Mouse (Mus musculus): Measurements from ENCODE around the gene Acat1. TPM values are rescaled to one million over a fixed set of nuclear protein-coding genes. Genes with fewer than 3 reads are reported as not detected.

Acat1 gene
- polyA plus RNA-seq, 1 experiment = 80.2 TPM

DNA sequence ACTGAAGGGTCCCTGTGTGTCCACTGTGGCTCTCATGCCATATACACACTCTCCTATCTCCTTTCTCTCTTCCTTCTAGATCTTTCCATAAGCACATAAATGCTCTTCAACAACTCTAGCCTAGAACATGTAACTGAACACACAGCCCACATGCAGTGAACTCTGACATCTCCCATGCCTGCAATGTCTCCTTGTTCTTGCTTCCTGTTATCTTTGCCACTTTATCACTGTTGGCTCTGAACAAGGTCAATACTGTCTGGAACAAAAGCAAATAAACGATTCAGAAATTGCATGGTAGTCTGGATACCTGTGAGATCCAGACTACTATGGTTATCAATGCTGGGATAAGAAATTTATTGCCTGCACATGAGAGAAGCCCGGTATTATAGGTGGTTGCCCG, 6.3 kb downstream of the Acat1 start:
- H3K27me3 ChIP-seq (ENCODE audit: control insufficient read depth, insufficient read depth, low read length) = no peaks in the 10 kb centered on the region
- H3K4me1 ChIP-seq (ENCODE audit: control insufficient read depth, insufficient read depth, low read length) = peaks cover 9% of the 10 kb centered on the region
- no peak for DNase-seq
- TF ChIP-seq POLR2A (IDR thresholded peaks at IDR 0.05; ENCODE audit: borderline replicate concordance, insufficient read depth, low read length) (no peak), CTCF (IDR thresholded peaks at IDR 0.05; ENCODE audit: borderline replicate concordance, insufficient read depth, low read depth, low read length) (no peak)
- WGBS = 82% methylated on average over 3 of the region's 3 CpGs
- no peak overlapping the region for H3K27ac ChIP-seq (ENCODE audit: insufficient read depth, low read length)
- no peak overlapping the region for H3K4me3 ChIP-seq (replicated peaks; ENCODE audit: insufficient read depth, low read depth, low read length)

DNA sequence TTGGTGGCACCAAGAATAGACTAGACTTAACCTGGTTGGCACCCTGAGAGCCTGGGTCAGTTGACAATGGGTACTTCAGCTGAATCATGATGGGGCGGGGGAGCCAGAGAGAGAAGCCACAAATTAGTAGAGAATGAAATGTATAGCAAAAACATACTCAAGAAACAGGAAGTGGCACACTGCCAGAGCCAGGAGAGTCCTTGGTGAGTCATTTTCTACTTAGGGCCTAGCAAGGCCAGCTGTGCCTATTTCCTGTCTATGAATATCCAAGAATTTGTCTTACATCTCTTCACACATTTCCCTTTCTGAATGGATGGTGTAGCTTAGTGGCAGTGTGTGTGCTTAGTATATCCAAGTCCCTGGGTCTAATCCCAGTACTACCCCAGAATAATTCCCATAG, 6.8 kb downstream of the Acat1 start:
- 97% methylated on average over 1 of the region's 1 CpGs for WGBS
- DNase-seq = no peak
- H3K27me3 ChIP-seq (ENCODE audit: control insufficient read depth, insufficient read depth, low read length) = no peaks in the 10 kb centered on the region
- H3K4me3 ChIP-seq (replicated peaks; ENCODE audit: insufficient read depth, low read depth, low read length) = no peak overlapping the region
- no peak overlapping the region for H3K27ac ChIP-seq (ENCODE audit: insufficient read depth, low read length)
- peaks cover 9% of the 10 kb centered on the region for H3K4me1 ChIP-seq (ENCODE audit: control insufficient read depth, insufficient read depth, low read length)
- no peak for TF ChIP-seq CTCF (IDR thresholded peaks at IDR 0.05; ENCODE audit: borderline replicate concordance, insufficient read depth, low read depth, low read length)
- no peak for TF ChIP-seq POLR2A (IDR thresholded peaks at IDR 0.05; ENCODE audit: borderline replicate concordance, insufficient read depth, low read length)

DNA sequence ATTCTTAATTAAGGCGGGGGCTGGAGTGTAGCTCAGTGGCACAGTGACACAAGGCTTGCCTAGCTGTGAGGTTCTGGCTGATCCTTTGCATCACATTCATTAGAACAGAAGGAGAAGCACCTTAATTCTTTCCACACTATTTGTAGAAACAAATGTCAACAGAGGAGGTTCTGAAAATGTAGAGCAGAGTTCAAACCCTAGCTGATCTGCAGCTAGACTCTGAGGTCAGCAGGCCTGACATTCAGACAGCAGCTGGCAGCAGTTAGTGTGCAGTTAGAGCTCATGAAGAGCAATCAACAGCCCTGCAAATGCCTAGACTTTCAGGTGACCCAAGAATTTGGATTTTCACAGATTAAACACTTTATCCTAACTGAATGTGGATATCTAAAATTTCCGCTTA, 8.6 kb downstream of the Acat1 start:
- Histone ChIP-seq H3K4me1 (ENCODE audit: control insufficient read depth, insufficient read depth, low read length) (peaks cover 9% of the 10 kb centered on the region), H3K27me3 (ENCODE audit: control insufficient read depth, insufficient read depth, low read length) (no peaks in the 10 kb centered on the region), H3K27ac (ENCODE audit: insufficient read depth, low read length) (no peak overlapping the region), H3K4me3 (replicated peaks; ENCODE audit: insufficient read depth, low read depth, low read length) (no peak overlapping the region)
- no peak for TF ChIP-seq CTCF (IDR thresholded peaks at IDR 0.05; ENCODE audit: borderline replicate concordance, insufficient read depth, low read depth, low read length)
- TF ChIP-seq POLR2A (IDR thresholded peaks at IDR 0.05; ENCODE audit: borderline replicate concordance, insufficient read depth, low read length) = no peak
- WGBS = 97% methylated on average over 2 of the region's 2 CpGs
- no peak for DNase-seq

DNA sequence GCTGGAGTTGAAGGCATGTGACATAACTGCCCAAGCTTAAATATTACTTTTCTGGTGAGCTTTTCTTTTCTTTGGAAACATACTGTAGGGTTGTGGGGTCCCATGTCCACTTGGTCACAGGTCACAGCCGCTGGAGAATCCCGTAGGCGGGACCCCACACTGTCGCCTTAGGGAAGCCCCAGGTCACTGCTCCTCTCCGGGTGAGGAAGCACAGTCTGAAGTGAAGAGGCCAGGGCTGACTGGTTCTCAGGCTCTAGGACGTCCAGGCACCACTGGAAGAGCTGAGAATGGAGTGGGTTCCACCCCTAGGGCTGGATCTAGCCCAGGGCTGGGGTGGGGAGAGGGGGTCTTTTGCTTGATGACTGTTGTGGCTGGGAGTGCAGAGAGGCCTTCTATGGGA, 11.6 kb downstream of the Acat1 start:
- 72% methylated on average over 6 of the region's 6 CpGs for WGBS
- Histone ChIP-seq H3K27me3 (ENCODE audit: control insufficient read depth, insufficient read depth, low read length) (no peaks in the 10 kb centered on the region), H3K4me3 (replicated peaks; ENCODE audit: insufficient read depth, low read depth, low read length) (no peak overlapping the region), H3K27ac (ENCODE audit: insufficient read depth, low read length) (no peak overlapping the region), H3K4me1 (ENCODE audit: control insufficient read depth, insufficient read depth, low read length) (no peaks in the 10 kb centered on the region; the same call in 1 of the 2 replicates)
- no peak for DNase-seq
- TF ChIP-seq CTCF (IDR thresholded peaks at IDR 0.05; ENCODE audit: borderline replicate concordance, insufficient read depth, low read depth, low read length) = no peak
- no peak for TF ChIP-seq POLR2A (IDR thresholded peaks at IDR 0.05; ENCODE audit: borderline replicate concordance, insufficient read depth, low read length)

DNA sequence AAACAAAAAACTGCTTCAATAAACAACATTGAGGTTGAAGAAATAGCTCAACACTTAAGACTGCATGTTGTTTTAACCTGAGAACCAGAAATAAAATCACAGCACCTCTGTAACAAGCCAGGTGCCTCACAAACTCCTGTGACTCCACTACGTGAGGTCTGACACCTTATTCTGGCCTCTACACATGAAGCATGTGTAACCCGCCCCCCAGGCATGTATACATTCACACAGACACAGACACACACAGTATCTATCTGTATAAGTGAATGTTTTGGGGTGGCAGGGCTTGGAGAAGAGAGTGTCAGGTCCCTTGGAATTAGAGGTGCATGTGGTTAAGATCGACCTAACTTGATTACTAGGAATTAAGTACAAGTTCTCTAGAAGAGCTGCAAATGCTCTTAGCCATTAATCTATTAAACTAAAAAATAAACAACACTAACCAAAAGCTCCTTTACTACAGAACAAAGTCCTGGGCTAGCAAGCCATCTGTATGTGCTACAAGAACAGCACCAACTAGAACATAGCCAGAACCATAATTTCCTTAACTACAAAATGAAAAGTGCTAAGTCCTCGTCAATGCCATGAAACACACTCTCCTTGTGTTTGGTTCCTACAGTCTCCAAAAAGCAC, 13.1 kb downstream of the Acat1 start:
- Histone ChIP-seq H3K4me1 (ENCODE audit: control insufficient read depth, insufficient read depth, low read length) (peaks cover under 1% of the 10 kb centered on the region), H3K27me3 (ENCODE audit: control insufficient read depth, insufficient read depth, low read length) (no peaks in the 10 kb centered on the region), H3K27ac (ENCODE audit: insufficient read depth, low read length) (no peak overlapping the region), H3K4me3 (replicated peaks; ENCODE audit: insufficient read depth, low read depth, low read length) (no peak overlapping the region)
- DNase-seq = no peak
- 92% methylated on average over 4 of the region's 4 CpGs for WGBS
- TF ChIP-seq POLR2A (IDR thresholded peaks at IDR 0.05; ENCODE audit: borderline replicate concordance, insufficient read depth, low read length) (no peak), CTCF (IDR thresholded peaks at IDR 0.05; ENCODE audit: borderline replicate concordance, insufficient read depth, low read depth, low read length) (no peak)

DNA sequence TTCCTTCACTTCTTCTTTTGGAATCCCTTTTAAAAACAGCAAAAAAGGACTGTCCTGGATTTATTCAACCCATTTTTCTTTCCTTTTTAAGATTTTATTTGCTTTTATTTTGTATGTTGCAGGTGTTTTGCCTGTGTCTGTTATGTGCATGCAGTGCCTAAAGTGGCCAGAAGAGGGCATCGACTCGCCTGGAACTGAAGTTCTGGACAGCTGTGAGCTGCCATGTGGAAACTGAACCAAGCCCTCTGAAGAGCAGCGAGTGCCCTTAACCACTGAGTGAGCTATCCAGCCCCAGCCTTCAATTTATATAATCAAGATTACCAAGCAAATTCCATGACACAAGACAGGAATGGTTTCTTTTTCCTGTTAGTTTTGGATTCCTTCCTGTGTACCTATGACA, 15.4 kb downstream of the Acat1 start:
- whole genome bisulfite sequencing = 3% methylated on average over 3 of the region's 3 CpGs
- Histone ChIP-seq H3K27ac (ENCODE audit: insufficient read depth, low read length) (no peak overlapping the region), H3K27me3 (ENCODE audit: control insufficient read depth, insufficient read depth, low read length) (no peaks in the 10 kb centered on the region), H3K4me3 (replicated peaks; ENCODE audit: insufficient read depth, low read depth, low read length) (no peak overlapping the region), H3K4me1 (ENCODE audit: control insufficient read depth, insufficient read depth, low read length) (peaks cover 3% of the 10 kb centered on the region)
- DNase-seq = peak; percentile 31 to 49
- TF ChIP-seq POLR2A (IDR thresholded peaks at IDR 0.05; ENCODE audit: borderline replicate concordance, insufficient read depth, low read length) (no peak), CTCF (IDR thresholded peaks at IDR 0.05; ENCODE audit: borderline replicate concordance, insufficient read depth, low read depth, low read length) (peak; percentile 58)

DNA sequence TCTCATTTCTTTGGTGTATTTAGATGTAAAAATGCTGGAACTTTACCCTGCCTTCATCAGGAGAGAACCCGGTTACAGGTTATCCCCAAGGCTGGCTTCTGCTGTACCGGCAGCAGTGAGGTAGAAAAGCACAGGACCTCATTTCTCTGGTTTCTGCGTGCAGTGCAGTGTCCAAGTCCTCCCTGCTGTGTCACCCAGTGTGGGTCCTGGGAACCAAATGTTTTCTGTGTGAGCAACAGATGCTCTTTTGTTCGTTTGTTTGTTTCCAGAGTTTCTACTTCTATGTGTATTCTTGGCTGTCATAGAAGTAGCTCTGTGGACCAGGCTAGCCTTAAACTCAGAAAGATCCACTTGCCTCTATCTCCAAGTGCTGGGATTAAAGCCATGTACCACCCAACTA, 28.3 kb downstream of the Acat1 start:
- 12% methylated on average over 4 of the region's 4 CpGs for WGBS
- no peaks in the 10 kb centered on the region for H3K27me3 ChIP-seq (ENCODE audit: control insufficient read depth, insufficient read depth, low read length)
- H3K4me3 ChIP-seq (replicated peaks; ENCODE audit: insufficient read depth, low read depth, low read length) = no peak overlapping the region
- TF ChIP-seq CTCF (IDR thresholded peaks at IDR 0.05; ENCODE audit: borderline replicate concordance, insufficient read depth, low read depth, low read length) (no peak), POLR2A (IDR thresholded peaks at IDR 0.05; ENCODE audit: borderline replicate concordance, insufficient read depth, low read length) (no peak)
- no peak overlapping the region for H3K27ac ChIP-seq (ENCODE audit: insufficient read depth, low read length)
- H3K4me1 ChIP-seq (ENCODE audit: control insufficient read depth, insufficient read depth, low read length) = no peaks in the 10 kb centered on the region; the same call in 1 of the 2 replicates
- peak; percentile 68 to 77 for DNase-seq

DNA sequence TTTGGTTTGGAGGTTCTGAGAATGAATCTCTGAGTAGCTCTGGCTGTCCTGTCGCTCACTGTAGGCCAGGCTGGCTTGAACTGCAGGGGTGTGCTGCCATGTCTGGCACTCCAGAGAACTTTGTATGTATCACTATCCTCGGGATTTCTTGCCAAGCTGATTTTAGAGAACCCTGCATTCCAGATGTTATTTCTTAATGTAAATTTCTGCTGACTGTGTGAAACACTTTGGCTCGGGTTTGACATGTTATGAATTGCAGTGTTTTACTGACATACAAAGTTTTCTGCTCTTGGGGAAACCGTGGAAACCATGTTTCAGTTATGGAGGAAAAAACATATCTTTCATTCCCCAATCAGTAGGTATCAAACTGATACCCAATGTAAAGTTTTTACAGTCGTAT, 34.5 kb downstream of the Acat1 start:
- TF ChIP-seq CTCF (IDR thresholded peaks at IDR 0.05; ENCODE audit: borderline replicate concordance, insufficient read depth, low read depth, low read length) (no peak), POLR2A (IDR thresholded peaks at IDR 0.05; ENCODE audit: borderline replicate concordance, insufficient read depth, low read length) (no peak)
- Histone ChIP-seq H3K27ac (ENCODE audit: insufficient read depth, low read length) (no peak overlapping the region), H3K4me1 (ENCODE audit: control insufficient read depth, insufficient read depth, low read length) (no peaks in the 10 kb centered on the region), H3K27me3 (ENCODE audit: control insufficient read depth, insufficient read depth, low read length) (no peaks in the 10 kb centered on the region), H3K4me3 (replicated peaks; ENCODE audit: insufficient read depth, low read depth, low read length) (no peak overlapping the region)
- WGBS = 83% methylated on average over 5 of the region's 5 CpGs
- no peak for DNase-seq

All from cerebellum, adult 2 months (tissue).